Mouse (Mus musculus) stomach, postnatal 0 days (tissue): Measurements from ENCODE around the gene Gm13287.
"Not testable (repeated sequence)": the region's sequence is repeated elsewhere in the genome, so short reads cannot be mapped to it uniquely, and the experiment has no call there.

Experiments used
- CTCF ChIP-seq: IDR thresholded peaks from 2 replicates; pipeline ENCODE4 v1.5.1; 2016; ENCODE audit warnings: antibody characterized with exemption, low read depth, mild to moderate bottlenecking, moderate library complexity
- EP300 ChIP-seq: optimal IDR thresholded peaks from 2 replicates; pipeline ENCODE3; 2016; ENCODE audit warnings: antibody characterized with exemption

DNA sequence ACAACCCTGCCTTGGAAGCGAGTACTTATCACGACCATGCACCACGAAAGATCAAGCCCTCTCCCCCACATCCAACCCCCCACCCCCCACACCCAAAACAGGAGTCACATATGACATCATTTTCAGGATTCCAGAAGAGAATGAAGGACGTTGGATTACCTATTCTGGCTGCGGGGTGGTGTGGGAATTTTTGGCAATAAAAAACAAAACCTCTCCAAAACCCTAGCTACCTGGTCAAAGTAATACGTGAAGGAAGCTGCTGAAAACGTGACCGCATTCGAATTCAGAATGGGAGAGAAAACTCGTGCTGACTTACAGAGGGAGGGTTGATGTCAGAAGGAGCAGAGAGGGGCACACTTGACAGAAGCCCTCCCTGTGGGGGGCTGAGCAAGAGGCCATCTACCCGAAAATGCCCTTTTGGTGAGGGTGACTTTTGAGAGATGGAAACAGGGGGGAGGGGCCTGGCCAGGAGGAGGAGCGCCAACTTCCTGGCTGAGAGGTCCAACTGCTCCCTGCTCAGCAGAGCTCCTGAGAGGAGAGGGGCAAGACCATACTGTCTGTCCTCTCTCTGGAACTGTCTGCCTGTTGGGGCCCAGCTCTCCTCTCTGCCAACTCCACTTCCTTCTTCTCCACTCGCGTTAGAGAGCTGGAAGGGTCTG is 43.3 kb upstream of the Gm13287 start, which contains the start of gene Gm13283:
- TF ChIP-seq CTCF, EP300: not testable (repeated sequence)
